Mouse (Mus musculus) limb, embryonic 15.5 days (tissue): ENCODE data around the gene Catsperb. TPM values are rescaled to one million over a fixed set of nuclear protein-coding genes. Genes with fewer than 3 reads are reported as not detected.
"Not testable (repeated sequence)": the region's sequence is repeated elsewhere in the genome, so short reads cannot be mapped to it uniquely, and the experiment has no call there.

Experiments used
- ATAC-seq: fragments of 200-750 bp; cut with Nextera tagmentation; 2 replicates; pipeline ENCODE4 v1.8.0; 2017; ENCODE audit warnings: low read depth, moderate TSS enrichment; ENCODE audit not compliant: insufficient number of reproducible peaks, low FRiP score, low TSS enrichment
- H3K27ac ChIP-seq: fragments of 300-500 bp; sonication (generic); 2 replicates; pipeline ENCODE4 v1.5.1; 2015; ENCODE audit warnings: moderate library complexity, mild to moderate bottlenecking, inconsistent platforms
- H3K27me3 ChIP-seq: fragments of 300-500 bp; sonication (generic); 2 replicates; pipeline ENCODE4 v1.6.1; 2015; ENCODE audit warnings: inconsistent platforms
- H3K36me3 ChIP-seq: fragments of 300-500 bp; sonication (generic); 2 replicates; pipeline ENCODE4 v1.6.1; 2015; ENCODE audit warnings: inconsistent platforms
- H3K4me1 ChIP-seq: fragments of 300-500 bp; sonication (generic); 2 replicates; pipeline ENCODE4 v1.6.1; 2015; ENCODE audit warnings: inconsistent platforms
- H3K4me2 ChIP-seq: fragments of 300-500 bp; sonication (generic); 2 replicates; pipeline ENCODE4 v1.6.1; 2015; ENCODE audit warnings: mild to moderate bottlenecking, inconsistent platforms
- H3K4me3 ChIP-seq: fragments of 300-500 bp; sonication (generic); 2 replicates; pipeline ENCODE4 v1.5.1; 2015; ENCODE audit warnings: mild to moderate bottlenecking, inconsistent platforms
- H3K9ac ChIP-seq: fragments of 300-500 bp; sonication (generic); 2 replicates; pipeline ENCODE4 v1.6.1; 2015; ENCODE audit warnings: inconsistent platforms
- H3K9me3 ChIP-seq: fragments of 300-500 bp; sonication (generic); 2 replicates; pipeline ENCODE4 v1.6.1; 2016; ENCODE audit warnings: inconsistent platforms
- WGBS: fragments of 180-500 bp; shearing (Covaris S2); methylation state at CpG from one replicate; pipeline ENCODE4 v1.1.7; 2015; 5-methylcytosine and 5-hydroxymethylcytosine counted together
- microRNA-seq: library from miRNA; unstranded; fragments of <30 nt; microRNA quantifications from one replicate; pipeline ENCODE4, GENCODE M21; 2016
- polyA plus RNA-seq: library from polyadenylated mRNA; unstranded; fragments of >200 nt; fragmentation: Nextera tagmentation; extraction: Ambion mirVana; gene quantifications from 2 replicates; pipeline ENCODE4 v1.2.1, GENCODE M21; 2015

Catsperb gene
- not detected in 2 replicates for polyA plus RNA-seq

GRCm38 (mm10) chr12:101404353-101404752, at the start of gene Catsperb:
Catsperb (plus strand) TSS chr12:101404653.
- ATAC-seq, H3K9me3 ChIP-seq: not testable (repeated sequence)
- 90% methylated on average over 1 of the region's 1 CpGs for WGBS

GRCm38 (mm10) chr12:101361468-101361867, 43.0 kb upstream of the Catsperb start:
- not testable (repeated sequence) for H3K27me3 ChIP-seq, H3K27ac ChIP-seq, H3K4me1 ChIP-seq, H3K9me3 ChIP-seq, H3K4me2 ChIP-seq, ATAC-seq, H3K36me3 ChIP-seq, H3K4me3 ChIP-seq, H3K9ac ChIP-seq
- WGBS = 68% methylated on average over 1 of the region's 1 CpGs

More at GRCm38 (mm10) chr12:101404353-101404752, at the start of gene Catsperb:
- H3K9ac ChIP-seq, H3K4me1 ChIP-seq, H3K4me2 ChIP-seq, H3K4me3 ChIP-seq, H3K36me3 ChIP-seq, H3K27ac ChIP-seq, H3K27me3 ChIP-seq: not testable (repeated sequence)

- WGBS = 56% methylated on average over 1 of the region's 1 CpGs
- not testable (repeated sequence) for H3K9ac ChIP-seq, H3K27ac ChIP-seq, H3K4me1 ChIP-seq, H3K27me3 ChIP-seq, H3K36me3 ChIP-seq, H3K4me2 ChIP-seq, H3K4me3 ChIP-seq, ATAC-seq, H3K9me3 ChIP-seq
These were observed 23.0 kb upstream of the Catsperb start for GRCm38 (mm10) chr12:101381460-101381859.

GRCm38 (mm10) chr12:101426131-101426530, 21.7 kb downstream of the Catsperb start:
- no peak overlapping the region for H3K4me2 ChIP-seq
- no peaks in the 10 kb centered on the region for H3K9me3 ChIP-seq
- WGBS = 82% methylated on average over 1 of the region's 1 CpGs
- no peak for ATAC-seq
- no peaks in the 10 kb centered on the region for H3K4me1 ChIP-seq
- H3K9ac ChIP-seq = no peak overlapping the region
- no peaks in the 10 kb centered on the region for H3K27me3 ChIP-seq
- no peak overlapping the region for H3K4me3 ChIP-seq
- H3K36me3 ChIP-seq = no peaks in the 10 kb centered on the region
- H3K27ac ChIP-seq = no peak overlapping the region

GRCm38 (mm10) chr12:101462051-101462450, 57.6 kb downstream of the Catsperb start:
- Histone ChIP-seq H3K4me3 (no peak overlapping the region), H3K4me2 (no peak overlapping the region), H3K9ac (no peak overlapping the region), H3K4me1 (no peaks in the 10 kb centered on the region), H3K27me3 (no peaks in the 10 kb centered on the region), H3K9me3 (no peaks in the 10 kb centered on the region), H3K27ac (no peak overlapping the region), H3K36me3 (no peaks in the 10 kb centered on the region)
- no peak for ATAC-seq
- 90% methylated on average over 5 of the region's 5 CpGs for WGBS

- Histone ChIP-seq H3K4me2 (no peak overlapping the region), H3K4me1 (no peaks in the 10 kb centered on the region), H3K9me3 (no peaks in the 10 kb centered on the region), H3K36me3 (no peaks in the 10 kb centered on the region), H3K9ac (no peak overlapping the region), H3K27ac (no peak overlapping the region), H3K4me3 (no peak overlapping the region), H3K27me3 (no peaks in the 10 kb centered on the region)
- no peak for ATAC-seq
These were observed 79.1 kb downstream of the Catsperb start for GRCm38 (mm10) chr12:101483571-101483970.

- H3K4me3 ChIP-seq, H3K36me3 ChIP-seq, H3K9me3 ChIP-seq, ATAC-seq, H3K9ac ChIP-seq, H3K27me3 ChIP-seq, H3K27ac ChIP-seq, H3K4me1 ChIP-seq, H3K4me2 ChIP-seq: not testable (repeated sequence)
- 74% methylated on average over 2 of the region's 2 CpGs for whole genome bisulfite sequencing
These were observed 106.9 kb downstream of the Catsperb start for GRCm38 (mm10) chr12:101511326-101511725.

GRCm38 (mm10) chr12:101606622-101607021, 202.2 kb downstream of the Catsperb start:
- H3K36me3 ChIP-seq, H3K27ac ChIP-seq, H3K4me3 ChIP-seq, H3K27me3 ChIP-seq, ATAC-seq, H3K9ac ChIP-seq, H3K9me3 ChIP-seq, H3K4me2 ChIP-seq, H3K4me1 ChIP-seq: not testable (repeated sequence)

- Histone ChIP-seq H3K27ac (no peak overlapping the region), H3K9ac (no peak overlapping the region), H3K36me3 (no peaks in the 10 kb centered on the region), H3K9me3 (no peaks in the 10 kb centered on the region), H3K4me3 (no peak overlapping the region), H3K4me2 (no peak overlapping the region), H3K27me3 (no peaks in the 10 kb centered on the region), H3K4me1 (no peaks in the 10 kb centered on the region)
- ATAC-seq = no peak
- 70% methylated on average over 1 of the region's 1 CpGs for WGBS
These were observed 228.7 kb downstream of the Catsperb start for GRCm38 (mm10) chr12:101633137-101633536.

- Histone ChIP-seq H3K4me3 (no peak overlapping the region), H3K27me3 (no peaks in the 10 kb centered on the region), H3K9me3 (no peaks in the 10 kb centered on the region), H3K9ac (no peak overlapping the region), H3K36me3 (no peaks in the 10 kb centered on the region), H3K4me1 (no peaks in the 10 kb centered on the region), H3K27ac (no peak overlapping the region), H3K4me2 (no peak overlapping the region)
- no peak for ATAC-seq
- 89% methylated on average over 2 of the region's 2 CpGs for WGBS
These were observed 263.0 kb downstream of the Catsperb start for GRCm38 (mm10) chr12:101667502-101667901.

Small RNA genes within 50 kb of the gene (microRNA-seq; reads per million reads assigned to microRNA genes)
- gene Gm24542 = not detected
